Mouse (Mus musculus) midbrain, embryonic 14.5 days (tissue): ENCODE data around the gene Rhod. TPM values are rescaled to one million over a fixed set of nuclear protein-coding genes. Genes with fewer than 3 reads are reported as not detected.

ENCODE experiments used
- ATAC-seq: fragments of 200-750 bp; cut with Nextera tagmentation; 2 replicates; pipeline ENCODE4 v1.8.0; 2017; ENCODE audit warnings: moderate number of reproducible peaks, moderate library complexity; ENCODE audit not compliant: low FRiP score, low TSS enrichment
- DNase-seq: peaks from one replicate; pipeline ENCODE4 v3.0.0-alpha.2; 2015
- H3K27ac ChIP-seq: fragments of 300-500 bp; sonication (generic); replicated peaks from 2 replicates; pipeline ENCODE4 v1.5.1; 2014; ENCODE audit warnings: mild to moderate bottlenecking, low read depth, low read length, moderate library complexity
- H3K27me3 ChIP-seq: fragments of 300-500 bp; sonication (generic); 2 replicates; pipeline ENCODE4 v1.6.1; 2014; ENCODE audit warnings: low read length, control low read depth, mixed read lengths; ENCODE audit not compliant: control insufficient read depth, insufficient read depth
- H3K36me3 ChIP-seq: fragments of 300-500 bp; sonication (generic); 2 replicates; pipeline ENCODE4 v1.6.1; 2014; ENCODE audit warnings: low read length, control low read depth; ENCODE audit not compliant: control insufficient read depth, insufficient read depth
- H3K4me1 ChIP-seq: fragments of 300-500 bp; sonication (generic); 2 replicates; pipeline ENCODE4 v1.6.1; 2014; ENCODE audit warnings: mild to moderate bottlenecking, antibody characterized with exemption, low read length, control low read depth; ENCODE audit not compliant: control insufficient read depth, insufficient read depth
- H3K4me2 ChIP-seq: fragments of 300-500 bp; sonication (generic); 2 replicates; pipeline ENCODE4 v1.6.1; 2014; ENCODE audit warnings: mild to moderate bottlenecking, low read length, moderate library complexity
- H3K4me3 ChIP-seq: fragments of 300-500 bp; sonication (generic); replicated peaks from 2 replicates; pipeline ENCODE4 v1.5.1; 2014; ENCODE audit warnings: low read depth, low read length
- H3K9ac ChIP-seq: fragments of 300-500 bp; sonication (generic); replicated peaks from 2 replicates; pipeline ENCODE4 v1.6.1; 2014; ENCODE audit warnings: mild to moderate bottlenecking, low read length, moderate library complexity
- H3K9me3 ChIP-seq: fragments of 300-500 bp; sonication (generic); 2 replicates; pipeline ENCODE4 v1.6.1; 2016; ENCODE audit warnings: low read length, control low read depth, mixed read lengths; ENCODE audit not compliant: control insufficient read depth
- WGBS: fragments of 180-500 bp; shearing (Covaris S2); extraction: QIAGEN DNeasy Blood & Tissue Kit; methylation state at CpG from one replicate; pipeline ENCODE4 v1.1.7; 2014; 5-methylcytosine and 5-hydroxymethylcytosine counted together
- polyA plus RNA-seq: library from polyadenylated mRNA; unstranded; fragments of >200 nt; fragmentation: Nextera tagmentation; extraction: Ambion mirVana; gene quantifications from 2 replicates; pipeline ENCODE4 v1.2.1, GENCODE M21; 2014

The Rhod gene
- polyA plus RNA-seq = 2.6 and 4.8 TPM in 2 replicates

DNA sequence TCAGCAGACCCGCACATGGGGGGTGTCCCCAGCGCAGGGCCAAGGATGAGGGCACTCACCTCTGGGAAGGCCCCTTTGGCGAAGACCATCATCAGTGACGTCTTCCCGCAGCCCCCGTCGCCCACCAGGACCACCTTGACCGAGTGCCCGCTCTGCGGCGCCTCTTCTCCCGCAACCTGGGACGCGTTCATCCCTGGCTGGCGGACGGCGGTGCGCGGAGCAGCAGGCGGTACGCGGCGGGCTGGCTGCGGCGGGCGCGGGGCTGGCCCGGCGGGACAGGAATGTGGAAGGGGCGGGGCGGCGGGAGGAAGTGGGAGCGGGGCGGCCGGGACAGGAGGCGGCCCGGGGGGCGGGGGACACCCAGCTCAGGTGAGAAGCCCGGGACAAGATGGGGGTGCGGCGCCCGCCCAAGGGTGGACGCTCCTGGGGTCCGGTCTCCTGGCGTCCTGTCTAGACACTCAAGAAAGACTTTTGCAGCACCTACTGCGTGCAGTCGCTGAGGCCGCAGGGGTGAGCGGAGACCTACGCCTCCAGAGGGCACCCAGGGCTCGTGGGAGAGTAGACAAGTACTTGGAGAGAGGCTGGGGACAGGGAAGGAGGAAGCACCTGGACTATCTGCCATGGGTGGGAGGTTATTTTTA lies at the start of gene Rhod:
Rhod (minus strand) TSS at position 272 of the 641 bp plus-strand sequence.
- Histone ChIP-seq H3K4me3 (peak within 1 kb of the TSS; percentile 44), H3K9me3 (no peaks in the 10 kb centered on the region), H3K27me3 (0 out of 2 replicates have a peak, but pooled peaks cover 3% of the 10 kb centered on the region), H3K4me2 (peak within 1 kb of the TSS; percentile 85), H3K27ac (no peak within 1 kb of the TSS), H3K4me1 (peaks cover 8% of the 10 kb centered on the region; the same call in 1 of the 2 replicates), H3K9ac (peak within 1 kb of the TSS; percentile 52), H3K36me3 (no peaks in the 10 kb centered on the region)
- DNase-seq = peak; percentile 60
- under 1% methylated on average over 51 of the region's 51 CpGs for WGBS
- ATAC-seq = no peak

DNA sequence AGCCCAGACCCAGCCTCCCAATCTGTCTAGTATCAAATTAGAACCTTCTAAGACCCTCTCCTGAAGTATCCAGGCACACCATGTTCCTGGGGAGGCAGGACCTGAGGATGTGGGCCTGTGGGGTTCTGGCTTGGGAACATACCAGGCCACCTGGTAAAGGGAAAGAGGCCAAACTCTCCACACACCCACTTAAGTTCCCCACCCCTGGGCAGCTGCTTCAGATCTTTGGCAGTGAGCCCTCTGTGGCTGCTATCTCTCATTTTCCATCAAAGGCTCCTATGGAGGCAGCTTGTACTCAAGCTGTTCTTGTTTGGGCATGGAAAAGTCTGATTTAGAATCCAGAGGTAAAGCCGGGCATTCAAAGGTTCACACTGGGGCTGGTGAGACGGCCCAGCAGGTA lies 48.6 kb upstream of the Rhod start:
- no peak overlapping the region for H3K9ac ChIP-seq
- DNase-seq = no peak
- ATAC-seq = no peak
- H3K27ac ChIP-seq = no peak overlapping the region
- WGBS = 78% methylated on average over 2 of the region's 2 CpGs
- no peaks in the 10 kb centered on the region for H3K27me3 ChIP-seq
- no peaks in the 10 kb centered on the region for H3K9me3 ChIP-seq
- no peaks in the 10 kb centered on the region for H3K36me3 ChIP-seq
- H3K4me2 ChIP-seq = no peak overlapping the region
- no peak overlapping the region for H3K4me3 ChIP-seq
- H3K4me1 ChIP-seq = no peaks in the 10 kb centered on the region

DNA sequence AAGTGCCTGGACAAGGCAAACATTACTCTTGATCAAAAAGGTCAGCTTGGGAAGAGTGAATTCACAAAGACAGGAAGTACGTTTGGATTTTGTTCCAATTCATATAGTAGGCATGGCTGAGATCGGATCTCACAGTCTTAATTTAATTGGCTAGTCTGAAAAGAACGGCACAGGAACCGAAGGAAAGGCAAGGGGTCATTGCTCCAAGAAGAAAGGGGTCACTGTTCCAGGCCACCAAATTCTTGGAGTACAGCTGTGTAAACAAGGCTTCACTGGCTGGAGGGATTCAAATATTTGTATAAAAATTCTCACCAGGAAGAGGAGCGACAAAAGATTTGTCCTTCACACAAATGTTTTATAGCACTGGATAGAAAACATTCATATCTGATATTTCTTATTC lies 45.8 kb upstream of the Rhod start:
- Histone ChIP-seq H3K9ac (no peak overlapping the region), H3K4me2 (no peak overlapping the region), H3K4me1 (no peaks in the 10 kb centered on the region), H3K4me3 (no peak overlapping the region), H3K9me3 (no peaks in the 10 kb centered on the region), H3K36me3 (no peaks in the 10 kb centered on the region), H3K27ac (no peak overlapping the region), H3K27me3 (no peaks in the 10 kb centered on the region)
- WGBS = 59% methylated on average over 5 of the region's 5 CpGs
- ATAC-seq (no peak), DNase-seq (no peak)

DNA sequence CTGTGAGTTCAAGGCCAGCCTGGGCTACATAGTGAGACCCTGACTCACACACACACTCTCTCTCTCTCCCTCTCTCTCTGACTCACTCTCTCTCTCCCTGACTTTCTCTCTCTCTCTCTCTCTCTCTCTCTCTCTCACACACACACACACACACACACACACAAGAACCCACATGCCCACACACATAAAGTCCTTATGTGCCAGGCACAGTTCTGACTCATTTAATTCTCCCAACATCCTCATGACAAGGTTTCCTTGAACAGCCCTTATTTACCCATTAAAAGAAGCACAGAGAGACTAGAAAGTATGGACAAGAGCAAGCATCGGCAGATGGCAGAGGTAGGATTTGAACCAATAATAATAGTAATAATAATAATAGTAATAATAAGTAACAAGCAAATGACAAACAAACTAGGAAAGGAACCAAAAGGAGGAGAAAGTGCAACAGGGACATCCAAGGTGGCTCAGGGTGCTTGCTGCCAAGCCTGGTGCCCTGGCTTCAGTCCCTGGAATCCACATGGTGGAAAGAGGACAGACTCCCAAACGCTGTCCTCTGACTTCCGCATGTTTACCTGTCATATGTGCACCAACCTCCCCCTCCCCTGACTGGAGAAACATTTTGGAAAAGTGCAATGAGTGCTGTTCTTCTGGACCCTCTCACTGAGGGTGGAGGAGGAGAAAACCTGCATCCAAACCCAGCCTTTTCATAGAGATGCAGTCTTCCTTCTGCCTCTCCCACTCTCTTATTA lies 43.1 kb upstream of the Rhod start:
- no peak overlapping the region for H3K27ac ChIP-seq
- no peak for DNase-seq
- no peak for ATAC-seq
- H3K36me3 ChIP-seq = no peaks in the 10 kb centered on the region
- no peak overlapping the region for H3K9ac ChIP-seq
- WGBS = 86% methylated on average over 3 of the region's 3 CpGs
- H3K27me3 ChIP-seq = peaks cover 11% of the 10 kb centered on the region
- no peak overlapping the region for H3K4me3 ChIP-seq
- H3K4me2 ChIP-seq = no peak overlapping the region
- no peaks in the 10 kb centered on the region for H3K9me3 ChIP-seq
- 0 out of 2 replicates have a peak, but pooled peaks cover under 1% of the 10 kb centered on the region for H3K4me1 ChIP-seq

GRCm38 (mm10) chr19:4481326-4481725 lies 42.1 kb upstream of the Rhod start:
- H3K27ac ChIP-seq = no peak overlapping the region
- H3K4me2 ChIP-seq = no peak overlapping the region
- ATAC-seq (no peak), DNase-seq (no peak)
- 0 out of 2 replicates have a peak, but pooled peaks cover 5% of the 10 kb centered on the region for H3K4me1 ChIP-seq
- WGBS = 68% methylated on average over 4 of the region's 4 CpGs
- no peak overlapping the region for H3K4me3 ChIP-seq
- H3K9me3 ChIP-seq = no peaks in the 10 kb centered on the region
- H3K36me3 ChIP-seq = no peaks in the 10 kb centered on the region
- H3K27me3 ChIP-seq = peaks cover 19% of the 10 kb centered on the region
- no peak overlapping the region for H3K9ac ChIP-seq

- no peak overlapping the region for H3K4me2 ChIP-seq
- WGBS = 90% methylated on average over 2 of the region's 2 CpGs
- ATAC-seq = no peak
These were observed 40.8 kb upstream of the Rhod start for GRCm38 (mm10) chr19:4480041-4480440.

GRCm38 (mm10) chr19:4478190-4478516 lies 38.9 kb upstream of the Rhod start:
- H3K9me3 ChIP-seq = no peaks in the 10 kb centered on the region
- no peak overlapping the region for H3K4me2 ChIP-seq
- H3K9ac ChIP-seq = no peak overlapping the region
- 0 out of 2 replicates have a peak, but pooled peaks cover 5% of the 10 kb centered on the region for H3K4me1 ChIP-seq
- DNase-seq (peak; percentile 27), ATAC-seq (no peak)
- H3K27ac ChIP-seq = no peak overlapping the region
- peaks cover 34% of the 10 kb centered on the region for H3K27me3 ChIP-seq
- no peaks in the 10 kb centered on the region for H3K36me3 ChIP-seq
- no peak overlapping the region for H3K4me3 ChIP-seq
- WGBS = 36% methylated on average over 1 of the region's 1 CpGs

More at GRCm38 (mm10) chr19:4480041-4480440, 40.8 kb upstream of the Rhod start:
- Histone ChIP-seq H3K4me1 (0 out of 2 replicates have a peak, but pooled peaks cover 5% of the 10 kb centered on the region), H3K4me3 (no peak overlapping the region), H3K36me3 (no peaks in the 10 kb centered on the region), H3K27ac (no peak overlapping the region), H3K27me3 (peaks cover 28% of the 10 kb centered on the region), H3K9ac (no peak overlapping the region), H3K9me3 (no peaks in the 10 kb centered on the region)
- DNase-seq = no peak

DNA sequence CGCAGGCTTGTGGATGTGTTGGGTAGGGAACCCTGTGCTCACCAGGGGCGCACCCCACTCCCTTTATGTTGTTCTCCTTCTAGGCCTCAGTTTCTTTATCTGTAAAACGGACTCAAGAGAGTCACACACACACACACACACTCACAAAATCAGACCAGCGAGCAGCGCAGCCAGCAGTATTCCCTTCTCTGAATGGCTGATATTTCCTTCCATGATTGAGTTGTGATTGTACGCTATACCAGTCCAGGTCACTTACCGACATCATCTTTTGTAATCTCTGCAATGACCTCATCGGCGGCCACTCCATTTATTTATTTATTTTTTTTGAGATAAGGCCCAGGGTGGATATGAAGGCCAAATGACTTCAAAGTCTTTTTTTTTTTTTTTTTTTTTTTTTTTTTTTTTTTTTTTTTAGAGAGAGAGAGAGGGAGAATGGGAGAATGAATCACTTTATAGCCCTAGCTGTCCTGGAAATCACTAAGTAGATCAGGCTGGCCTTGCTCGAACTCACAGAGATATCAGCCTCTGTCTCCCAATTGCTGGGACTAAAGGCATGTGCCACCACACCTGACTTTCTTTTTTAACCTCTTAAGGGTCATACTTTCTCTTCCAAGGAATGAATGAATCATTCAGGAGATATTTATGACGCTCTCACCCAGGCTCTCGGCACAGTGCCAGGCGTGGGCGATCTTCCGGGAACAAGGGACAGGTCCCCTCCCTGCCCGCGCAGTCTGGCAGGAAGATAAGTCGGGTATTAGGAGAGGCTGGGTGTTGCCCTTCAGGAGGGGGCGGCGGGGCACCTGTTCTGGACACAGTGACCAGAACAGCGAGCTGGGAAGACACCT lies 38.3 kb upstream of the Rhod start, which contains the start of gene Syt12:
Syt12 (minus strand) TSS at position 103 of the 845 bp plus-strand sequence.
- Histone ChIP-seq H3K4me1 (0 out of 2 replicates have a peak, but pooled peaks cover 5% of the 10 kb centered on the region), H3K27me3 (peaks cover 34% of the 10 kb centered on the region), H3K9ac (peak within 1 kb of the TSS; percentile 53), H3K4me3 (peak within 1 kb of the TSS; percentile 49), H3K36me3 (no peaks in the 10 kb centered on the region), H3K4me2 (peak within 1 kb of the TSS; percentile 89), H3K9me3 (no peaks in the 10 kb centered on the region), H3K27ac (no peak within 1 kb of the TSS)
- ATAC-seq = no peak
- 36% methylated on average over 21 of the region's 21 CpGs for WGBS
- peak; percentile 16 for DNase-seq
